14 mouse cellular contexts compared by ENCODE assay signal in the genomic region with DNA sequence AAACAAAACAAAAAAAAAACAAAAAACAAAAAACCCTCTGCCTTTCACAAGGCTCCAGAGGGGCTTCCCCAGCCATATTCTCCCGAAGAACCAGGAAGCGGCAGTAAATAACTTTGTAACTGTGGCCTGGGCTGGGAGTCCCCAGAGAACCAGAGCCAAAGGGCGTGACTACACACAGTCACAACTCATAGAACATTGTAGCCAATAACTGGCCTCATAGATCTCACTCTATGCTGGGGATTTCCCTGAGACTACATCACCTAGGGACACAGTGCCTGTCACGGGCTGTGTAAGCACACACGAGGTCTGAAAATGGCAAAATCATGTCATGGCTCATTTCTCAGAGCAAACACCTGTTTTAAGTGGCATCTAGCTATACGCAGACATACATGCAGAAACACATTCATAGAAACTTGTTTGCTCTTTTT. TPM values are rescaled to one million over a fixed set of nuclear protein-coding genes. Genes with fewer than 3 reads are reported as not detected.
DNase-seq lines count a peak whose midpoint lies in the region; ATAC-seq lines count a peak whose summit lies in the region.
"Had no signal": no experiment of that assay in that cellular context is flagged by ENCODE, and none has a peak within 500 bp of the region (broad histone marks: within the 10 kb centered on the region; RNA-seq: fewer than 3 reads in every experiment).

No protein-coding gene starts in this region.

- WGBS in hindbrain, embryonic 12.5 days = 72% methylated on average over 6 of the region's 6 CpGs

- peak; percentile 86 to 94 for ATAC-seq in hematopoietic stem cell, adult 5-6 weeks (replicated peaks in 1 of 2; ENCODE audit: insufficient read depth in 1 of 2, low FRiP score in 2 of 2, low TSS enrichment in 1 of 2, low read depth in 1 of 2, poor library complexity in 2 of 2, severe bottlenecking in 2 of 2)
- peak; percentile 38; the same call in 1 of the 2 replicates for ATAC-seq in monocyte, adult 5-6 weeks (replicated peaks; ENCODE audit: insufficient number of reproducible peaks, low FRiP score, low TSS enrichment, poor library complexity, severe bottlenecking)
- ATAC-seq in hindbrain, embryonic 12.5 days (ENCODE audit: low FRiP score) = no peak
- ATAC-seq: forebrain, postnatal 0 days had no signal

- no peaks in the 10 kb centered on the region for H3K4me1 ChIP-seq in hindbrain, embryonic 12.5 days

- no peak overlapping the region for H3K27ac ChIP-seq in hindbrain, embryonic 12.5 days
- H3K27ac ChIP-seq: heart, embryonic 10.5 days had no signal

- no peaks in the 10 kb centered on the region for H3K27me3 ChIP-seq in hindbrain, embryonic 12.5 days

- DNase-seq in kidney, postnatal 14 days = peak; percentile 22
- no peak for DNase-seq in kidney, adult 9 months
- peak; percentile 52 for DNase-seq in CD4-positive, CD25-positive, alpha-beta regulatory T cell, adult 2 months (ENCODE audit: low read depth, low spot score)
- no peak for DNase-seq in adrenal gland, postnatal 4 days (ENCODE audit: low spot score in 2 of 2)
- DNase-seq in right cerebral cortex, postnatal 10 days (ENCODE audit: low spot score in 2 of 2) = no peak
- DNase-seq: cerebellum, adult 2 months; forebrain, postnatal 0 days; gastrocnemius, postnatal 10 days; liver had no signal

- H3K9me3 ChIP-seq in hindbrain, embryonic 12.5 days (replicated peaks) = no peaks in the 10 kb centered on the region
- H3K9me3 ChIP-seq: heart, embryonic 10.5 days had no signal

- H3K36me3 ChIP-seq in hindbrain, embryonic 12.5 days = no peaks in the 10 kb centered on the region
- H3K36me3 ChIP-seq: heart, embryonic 10.5 days had no signal

- H3K4me3 ChIP-seq in hindbrain, embryonic 12.5 days = no peak overlapping the region
- H3K4me3 ChIP-seq: heart, embryonic 10.5 days had no signal

- no peak overlapping the region for H3K9ac ChIP-seq in hindbrain, embryonic 12.5 days
- H3K9ac ChIP-seq: forebrain, postnatal 0 days had no signal

- no peak overlapping the region for H3K4me2 ChIP-seq in hindbrain, embryonic 12.5 days (replicated peaks)
- H3K4me2 ChIP-seq: midbrain, embryonic 11.5 days had no signal

RNA-seq across cellular contexts. Expression of gene Dap, which starts 55.5 kb away (rescaled TPM):
- 44.0 and 103 TPM in 2 replicates for total RNA-seq in hematopoietic stem cell, adult 5-6 weeks (2017)
- 32.1 to 76.3 TPM (median 67.0 TPM) in 3 replicates for total RNA-seq in monocyte, adult 5-6 weeks (2017)
- polyA plus RNA-seq in hindbrain, embryonic 12.5 days (2016; fragmentation: Nextera tagmentation; extraction: Ambion mirVana) = 59.1 and 59.4 TPM in 2 replicates
- total RNA-seq in adrenal gland, postnatal 4 days (2021) = 10 to 100 TPM; 83.2 to 87.9 TPM

Comparison
In these comparisons a context has a peak if more than half of its experiments do, and no peak if none do; other contexts are left out.
1. DNase-seq: peak in kidney, postnatal 14 days (single experiment) and CD4-positive, CD25-positive, alpha-beta regulatory T cell, adult 2 months (single experiment); none in kidney, adult 9 months (single experiment), adrenal gland, postnatal 4 days (0 of 2) and right cerebral cortex, postnatal 10 days (0 of 2).